Mouse (Mus musculus): ENCODE data around the gene Duox1. TPM values are rescaled to one million over a fixed set of nuclear protein-coding genes. Genes with fewer than 3 reads are reported as not detected.

Gene Duox1
- polyA plus RNA-seq, 1 experiment from 2014 or later = 0.67 TPM

DNA sequence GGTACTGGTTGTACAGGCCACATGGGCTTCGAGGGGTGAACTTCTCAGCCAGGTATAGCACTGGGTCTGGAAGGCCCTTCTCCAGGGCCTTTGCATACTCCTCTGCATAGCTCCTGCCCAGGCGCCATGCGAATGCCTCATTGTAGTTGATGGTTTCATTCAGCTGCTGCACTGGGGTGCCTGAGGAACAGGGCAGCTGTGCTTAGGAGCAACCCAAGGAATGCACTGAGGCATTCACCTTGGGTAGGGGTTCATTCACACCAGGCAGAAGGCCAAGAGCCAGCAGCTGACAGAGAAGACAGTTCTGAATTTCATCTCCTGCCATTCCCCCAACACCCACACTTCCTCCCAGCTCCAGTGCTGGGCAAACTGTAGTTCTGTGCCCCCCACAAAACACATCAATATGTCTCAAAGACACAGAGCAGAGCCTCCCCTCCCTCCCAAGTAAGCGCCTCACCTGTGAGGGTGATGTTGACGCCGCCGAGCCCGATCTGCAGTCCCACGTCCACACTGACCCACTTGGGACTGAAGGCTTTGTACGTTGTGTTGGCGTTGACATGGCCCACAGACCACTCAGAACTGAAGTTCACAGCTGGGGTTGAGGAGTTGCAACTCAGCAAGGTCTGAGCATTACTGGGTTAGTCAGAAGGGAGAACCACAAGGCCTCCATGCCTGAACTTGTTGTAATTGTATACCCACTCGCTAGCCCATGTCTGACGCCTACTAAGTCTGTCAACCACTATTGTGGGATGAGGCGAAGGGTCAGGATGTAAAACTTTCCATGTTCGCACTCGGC is 10.2 kb upstream of the Duox1 start:
- no peak overlapping the region for H3K4me3 ChIP-seq (ENCODE audit: low read depth, low read length)
- no peaks in the 10 kb centered on the region for H3K9me3 ChIP-seq (ENCODE audit: control insufficient read depth, low read length)
- ATAC-seq (ENCODE audit: low read depth) = no peak
- H3K36me3 ChIP-seq (ENCODE audit: control insufficient read depth, insufficient read depth, low read length) = no peaks in the 10 kb centered on the region
- H3K4me2 ChIP-seq (ENCODE audit: low read depth, low read length) = no peak overlapping the region
- peaks cover 70% of the 10 kb centered on the region for H3K27me3 ChIP-seq (replicated peaks; ENCODE audit: control insufficient read depth, insufficient read depth, low read length)
- H3K4me1 ChIP-seq (ENCODE audit: control insufficient read depth, insufficient read depth, low read length) = peaks cover 10% of the 10 kb centered on the region
- WGBS = 73% methylated on average over 16 of the region's 16 CpGs
- H3K27ac ChIP-seq (replicated peaks; ENCODE audit: low read depth, low read length) = no peak overlapping the region
- no peak for DNase-seq (ENCODE audit: low spot score)
- H3K9ac ChIP-seq (ENCODE audit: low read depth, low read length) = no peak overlapping the region

DNA sequence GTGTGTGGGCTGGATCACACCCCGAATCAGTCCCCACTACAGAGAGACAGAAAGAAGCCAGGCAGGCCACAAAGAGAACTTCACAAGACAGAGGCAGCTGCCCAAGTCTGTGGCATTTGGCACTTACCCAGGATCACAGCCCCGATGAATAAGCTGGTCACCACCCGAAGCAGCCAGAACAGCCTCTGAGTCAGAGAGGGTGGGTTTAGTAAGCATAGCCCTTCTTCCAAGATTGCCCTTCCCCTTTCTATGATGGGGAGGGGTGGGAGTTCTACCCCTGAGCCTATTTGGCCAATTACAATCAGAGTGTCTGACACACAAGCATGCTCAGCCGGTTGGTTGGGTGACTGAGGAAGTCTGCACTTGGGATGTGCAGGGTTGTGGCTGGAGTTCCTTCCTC is 9.3 kb upstream of the Duox1 start:
- peaks cover 66% of the 10 kb centered on the region for H3K27me3 ChIP-seq (replicated peaks; ENCODE audit: control insufficient read depth, insufficient read depth, low read length)

DNA sequence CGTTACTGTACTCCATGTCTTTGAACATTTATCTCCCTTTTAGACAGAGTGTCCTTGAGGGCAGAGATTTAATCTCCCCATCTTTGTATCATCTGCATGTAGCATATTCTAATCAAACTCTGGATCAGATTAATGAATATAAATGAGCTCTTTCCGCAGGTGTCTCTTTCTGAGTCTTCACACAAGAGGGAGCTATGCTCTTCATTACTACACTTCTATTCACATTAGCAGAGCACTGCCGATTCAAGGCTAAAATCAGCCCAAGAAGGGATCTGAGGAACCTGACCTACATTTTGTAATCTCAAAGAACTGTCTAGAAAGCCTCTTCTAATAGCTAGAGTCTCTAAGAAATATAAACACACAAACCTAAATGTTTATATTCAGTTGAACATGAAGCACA is 5.8 kb upstream of the Duox1 start:
- no peak overlapping the region for H3K9ac ChIP-seq (ENCODE audit: low read depth, low read length)
- whole genome bisulfite sequencing = 51% methylated on average over 3 of the region's 3 CpGs
- no peak overlapping the region for H3K4me3 ChIP-seq (ENCODE audit: low read depth, low read length)
- no peak overlapping the region for H3K27ac ChIP-seq (replicated peaks; ENCODE audit: low read depth, low read length)
- DNase-seq (ENCODE audit: low spot score) = no peak
- no peaks in the 10 kb centered on the region for H3K36me3 ChIP-seq (ENCODE audit: control insufficient read depth, insufficient read depth, low read length)
- no peak for ATAC-seq (ENCODE audit: low read depth)
- peaks cover 8% of the 10 kb centered on the region; the same call in 1 of the 2 replicates for H3K4me1 ChIP-seq (ENCODE audit: control insufficient read depth, insufficient read depth, low read length)
- no peaks in the 10 kb centered on the region for H3K9me3 ChIP-seq (ENCODE audit: control insufficient read depth, low read length)
- peaks cover 65% of the 10 kb centered on the region for H3K27me3 ChIP-seq (replicated peaks; ENCODE audit: control insufficient read depth, insufficient read depth, low read length)
- H3K4me2 ChIP-seq (ENCODE audit: low read depth, low read length) = no peak overlapping the region

More for the DNA sequence above, 9.3 kb upstream of the Duox1 start:
- WGBS = 47% methylated on average over 4 of the region's 4 CpGs
- peak; percentile 42; the same call in 1 of the 2 replicates for ATAC-seq (ENCODE audit: low read depth)
- Histone ChIP-seq H3K9ac (ENCODE audit: low read depth, low read length) (no peak overlapping the region), H3K27ac (replicated peaks; ENCODE audit: low read depth, low read length) (no peak overlapping the region), H3K9me3 (ENCODE audit: control insufficient read depth, low read length) (no peaks in the 10 kb centered on the region), H3K4me1 (ENCODE audit: control insufficient read depth, insufficient read depth, low read length) (peaks cover 6% of the 10 kb centered on the region), H3K4me3 (ENCODE audit: low read depth, low read length) (no peak overlapping the region), H3K36me3 (ENCODE audit: control insufficient read depth, insufficient read depth, low read length) (no peaks in the 10 kb centered on the region), H3K4me2 (ENCODE audit: low read depth, low read length) (no peak overlapping the region)
- peak; percentile 74 for DNase-seq (ENCODE audit: low spot score)

DNA sequence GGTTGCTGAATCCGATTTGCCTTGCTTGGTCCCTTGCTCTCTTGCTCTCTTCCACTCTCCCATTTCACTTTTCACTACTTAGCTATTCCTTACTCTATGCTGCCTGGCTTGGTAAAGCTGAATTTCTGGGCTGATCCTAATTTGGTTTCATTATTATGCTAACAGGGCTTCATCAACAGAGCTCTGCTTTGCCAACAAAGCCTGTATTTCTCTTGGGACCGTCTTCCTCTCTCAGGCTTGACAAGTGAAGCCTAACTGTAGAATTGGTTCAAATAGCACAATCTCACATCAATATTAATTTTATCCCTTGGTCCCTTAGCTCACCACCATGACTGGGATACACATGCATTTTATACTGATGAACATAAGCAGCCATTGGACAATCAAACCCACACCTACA is 3.9 kb upstream of the Duox1 start:
- Histone ChIP-seq H3K36me3 (ENCODE audit: control insufficient read depth, insufficient read depth, low read length) (no peaks in the 10 kb centered on the region), H3K4me2 (ENCODE audit: low read depth, low read length) (no peak overlapping the region), H3K27ac (replicated peaks; ENCODE audit: low read depth, low read length) (no peak overlapping the region), H3K4me1 (ENCODE audit: control insufficient read depth, insufficient read depth, low read length) (peaks cover 8% of the 10 kb centered on the region; the same call in 1 of the 2 replicates), H3K4me3 (ENCODE audit: low read depth, low read length) (no peak overlapping the region), H3K9ac (ENCODE audit: low read depth, low read length) (no peak overlapping the region), H3K9me3 (ENCODE audit: control insufficient read depth, low read length) (no peaks in the 10 kb centered on the region), H3K27me3 (replicated peaks; ENCODE audit: control insufficient read depth, insufficient read depth, low read length) (peaks cover 60% of the 10 kb centered on the region)
- ATAC-seq (ENCODE audit: low read depth) = no peak
- DNase-seq (ENCODE audit: low spot score) = no peak
- 61% methylated on average over 2 of the region's 2 CpGs for WGBS

GRCm38 (mm10) chr2:122312722-122313417 is 2.6 kb upstream of the Duox1 start:
- H3K27me3 ChIP-seq (replicated peaks; ENCODE audit: control insufficient read depth, insufficient read depth, low read length) = peaks cover 56% of the 10 kb centered on the region
- no peak overlapping the region for H3K9ac ChIP-seq (ENCODE audit: low read depth, low read length)
- peak; percentile 77 for DNase-seq (ENCODE audit: low spot score)
- H3K36me3 ChIP-seq (ENCODE audit: control insufficient read depth, insufficient read depth, low read length) = no peaks in the 10 kb centered on the region
- H3K27ac ChIP-seq (replicated peaks; ENCODE audit: low read depth, low read length) = no peak overlapping the region
- peak overlapping the region; percentile 32 for H3K4me3 ChIP-seq (ENCODE audit: low read depth, low read length)
- peak; percentile 47; the same call in 1 of the 2 replicates for ATAC-seq (ENCODE audit: low read depth)
- WGBS = 3% methylated on average over 27 of the region's 27 CpGs
- peaks cover 8% of the 10 kb centered on the region; the same call in 1 of the 2 replicates for H3K4me1 ChIP-seq (ENCODE audit: control insufficient read depth, insufficient read depth, low read length)
- no peaks in the 10 kb centered on the region for H3K9me3 ChIP-seq (ENCODE audit: control insufficient read depth, low read length)
- peak overlapping the region; percentile 61 for H3K4me2 ChIP-seq (ENCODE audit: low read depth, low read length)

GRCm38 (mm10) chr2:122313536-122313935 is 1.9 kb upstream of the Duox1 start, which contains the start of gene Duoxa1:
Duoxa1 (minus strand) TSS chr2:122313730.
- H3K4me2 ChIP-seq (ENCODE audit: low read depth, low read length) = peak within 1 kb of the TSS; percentile 61
- under 1% methylated on average over 24 of the region's 24 CpGs for WGBS
- peak within 1 kb of the TSS; percentile 32 for H3K4me3 ChIP-seq (ENCODE audit: low read depth, low read length)
- no peaks in the 10 kb centered on the region for H3K36me3 ChIP-seq (ENCODE audit: control insufficient read depth, insufficient read depth, low read length)
- H3K27me3 ChIP-seq (replicated peaks; ENCODE audit: control insufficient read depth, insufficient read depth, low read length) = peaks cover 53% of the 10 kb centered on the region
- H3K4me1 ChIP-seq (ENCODE audit: control insufficient read depth, insufficient read depth, low read length) = peaks cover 8% of the 10 kb centered on the region; the same call in 1 of the 2 replicates
- ATAC-seq (ENCODE audit: low read depth) = peak; percentile 41; the same call in 1 of the 2 replicates
- no peak for DNase-seq (ENCODE audit: low spot score)
- H3K9ac ChIP-seq (ENCODE audit: low read depth, low read length) = peak within 1 kb of the TSS; percentile 25; the same call in 1 of the 2 replicates
- H3K27ac ChIP-seq (replicated peaks; ENCODE audit: low read depth, low read length) = no peak within 1 kb of the TSS
- no peaks in the 10 kb centered on the region for H3K9me3 ChIP-seq (ENCODE audit: control insufficient read depth, low read length)

- H3K27ac ChIP-seq (replicated peaks; ENCODE audit: low read depth, low read length) = no peak overlapping the region
- no peak overlapping the region for H3K4me2 ChIP-seq (ENCODE audit: low read depth, low read length)
- H3K4me1 ChIP-seq (ENCODE audit: control insufficient read depth, insufficient read depth, low read length) = peaks cover 8% of the 10 kb centered on the region; the same call in 1 of the 2 replicates
- no peaks in the 10 kb centered on the region for H3K36me3 ChIP-seq (ENCODE audit: control insufficient read depth, insufficient read depth, low read length)
- no peak overlapping the region for H3K9ac ChIP-seq (ENCODE audit: low read depth, low read length)
- DNase-seq (ENCODE audit: low spot score) (no peak), ATAC-seq (ENCODE audit: low read depth) (no peak)
- H3K4me3 ChIP-seq (ENCODE audit: low read depth, low read length) = no peak overlapping the region
- H3K27me3 ChIP-seq (replicated peaks; ENCODE audit: control insufficient read depth, insufficient read depth, low read length) = peaks cover 28% of the 10 kb centered on the region
- H3K9me3 ChIP-seq (ENCODE audit: control insufficient read depth, low read length) = no peaks in the 10 kb centered on the region
- 75% methylated on average over 4 of the region's 4 CpGs for WGBS
Measured at GRCm38 (mm10) chr2:122317384-122317783, 1.9 kb downstream of the Duox1 start.

DNA sequence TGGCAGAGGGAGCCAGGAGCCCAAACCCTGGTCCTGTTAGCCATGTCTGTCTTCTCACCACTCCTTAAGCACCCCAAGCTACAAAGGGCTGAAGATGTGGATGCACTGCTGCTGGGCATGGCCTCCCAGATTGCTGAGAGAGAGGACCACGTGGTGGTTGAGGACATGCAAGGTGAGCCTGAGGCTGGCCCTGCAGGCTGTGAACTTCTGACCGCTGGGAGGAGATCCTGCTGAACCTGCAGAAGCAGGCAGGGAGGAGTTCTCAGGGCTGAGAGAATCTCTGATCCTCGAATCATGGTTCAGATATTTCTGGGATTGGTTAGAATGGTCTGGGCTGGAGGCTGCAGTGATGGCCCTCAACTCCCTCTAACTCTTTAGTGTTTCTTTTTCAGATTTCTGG is 8.5 kb downstream of the Duox1 start:
- Histone ChIP-seq H3K4me2 (ENCODE audit: low read depth, low read length) (no peak overlapping the region), H3K4me3 (ENCODE audit: low read depth, low read length) (no peak overlapping the region), H3K36me3 (ENCODE audit: control insufficient read depth, insufficient read depth, low read length) (no peaks in the 10 kb centered on the region), H3K4me1 (ENCODE audit: control insufficient read depth, insufficient read depth, low read length) (no peaks in the 10 kb centered on the region), H3K9me3 (ENCODE audit: control insufficient read depth, low read length) (no peaks in the 10 kb centered on the region), H3K27ac (replicated peaks; ENCODE audit: low read depth, low read length) (no peak overlapping the region), H3K27me3 (replicated peaks; ENCODE audit: control insufficient read depth, insufficient read depth, low read length) (no peaks in the 10 kb centered on the region), H3K9ac (ENCODE audit: low read depth, low read length) (no peak overlapping the region)
- DNase-seq (ENCODE audit: low spot score) (no peak), ATAC-seq (ENCODE audit: low read depth) (no peak)
- 66% methylated on average over 3 of the region's 3 CpGs for WGBS
